Mouse (Mus musculus): ENCODE measurements at regions not wholly inside any gene's neighbourhood (a gene's known extent, or its start where the extent isn't known, plus 50 kb on each side); places are given as distances from the start of the nearest gene placed in this dataset.

- H3K27ac ChIP-seq (ENCODE audit: low read depth, low read length): no peak overlapping the region
- peaks cover 16% of the 10 kb centered on the region for H3K4me1 ChIP-seq (ENCODE audit: control insufficient read depth, insufficient read depth, low read length)
- no peaks in the 10 kb centered on the region for H3K9me3 ChIP-seq (replicated peaks; ENCODE audit: control insufficient read depth, low read length)
- no peaks in the 10 kb centered on the region for H3K27me3 ChIP-seq (ENCODE audit: control insufficient read depth, insufficient read depth, low read length)
- H3K36me3 ChIP-seq (ENCODE audit: control insufficient read depth, insufficient read depth, low read length): no peaks in the 10 kb centered on the region
- no peak for ATAC-seq (replicated peaks; ENCODE audit: insufficient number of reproducible peaks, low FRiP score, low TSS enrichment)
- no peak overlapping the region for H3K9ac ChIP-seq (ENCODE audit: low read depth, low read length)
- no peak overlapping the region for H3K4me3 ChIP-seq (ENCODE audit: low read depth, low read length)
- no peak overlapping the region for H3K4me2 ChIP-seq
- 34% methylated on average over 2 of the region's 2 CpGs for WGBS (ENCODE audit: insufficient replicate concordance)
These were observed 107.7 kb downstream of the Zfp706 start for GRCm38 (mm10) chr15:36899882-36900281.

DNA sequence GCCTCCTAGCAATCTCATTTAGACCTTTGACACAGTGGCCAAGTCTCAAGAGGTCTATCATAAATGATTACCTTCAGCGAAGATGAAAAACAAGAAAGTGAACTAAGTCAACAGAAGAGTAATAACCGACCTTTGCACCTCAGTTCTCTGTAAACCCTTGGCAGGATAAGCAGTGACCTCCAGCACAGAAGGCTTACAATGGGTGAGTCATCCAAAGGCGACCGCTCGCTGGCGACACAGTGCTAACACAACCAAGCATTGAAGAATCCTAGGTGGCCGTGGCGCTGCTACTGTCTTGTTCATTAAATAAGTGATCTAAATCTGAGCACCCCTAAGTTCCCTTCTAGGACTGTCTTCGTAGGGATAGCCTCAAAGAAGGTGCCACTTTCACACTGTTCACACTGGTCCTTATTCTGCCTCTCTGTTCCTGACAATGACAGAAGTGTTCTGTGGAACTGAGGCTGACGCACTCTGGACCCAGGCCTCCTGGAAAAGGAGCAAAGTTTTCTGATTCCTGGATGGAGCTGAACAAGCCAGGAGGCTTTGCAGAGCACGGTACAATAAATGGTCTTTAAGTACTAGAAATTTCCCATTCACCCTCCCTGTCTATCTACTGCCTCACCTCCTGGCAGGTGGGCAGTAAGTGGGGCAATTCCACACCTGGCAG, 108.6 kb downstream of the Zfp706 start:
- Histone ChIP-seq H3K9ac (ENCODE audit: low read depth, low read length) (no peak overlapping the region), H3K27me3 (ENCODE audit: control insufficient read depth, insufficient read depth, low read length) (no peaks in the 10 kb centered on the region), H3K27ac (ENCODE audit: low read depth, low read length) (no peak overlapping the region), H3K36me3 (ENCODE audit: control insufficient read depth, insufficient read depth, low read length) (no peaks in the 10 kb centered on the region), H3K4me3 (ENCODE audit: low read depth, low read length) (no peak overlapping the region), H3K9me3 (replicated peaks; ENCODE audit: control insufficient read depth, low read length) (no peaks in the 10 kb centered on the region), H3K4me2 (no peak overlapping the region), H3K4me1 (ENCODE audit: control insufficient read depth, insufficient read depth, low read length) (peaks cover 16% of the 10 kb centered on the region)
- no peak for ATAC-seq (replicated peaks; ENCODE audit: insufficient number of reproducible peaks, low FRiP score, low TSS enrichment)
- WGBS (ENCODE audit: insufficient replicate concordance): 77% methylated on average over 11 of the region's 11 CpGs

DNA sequence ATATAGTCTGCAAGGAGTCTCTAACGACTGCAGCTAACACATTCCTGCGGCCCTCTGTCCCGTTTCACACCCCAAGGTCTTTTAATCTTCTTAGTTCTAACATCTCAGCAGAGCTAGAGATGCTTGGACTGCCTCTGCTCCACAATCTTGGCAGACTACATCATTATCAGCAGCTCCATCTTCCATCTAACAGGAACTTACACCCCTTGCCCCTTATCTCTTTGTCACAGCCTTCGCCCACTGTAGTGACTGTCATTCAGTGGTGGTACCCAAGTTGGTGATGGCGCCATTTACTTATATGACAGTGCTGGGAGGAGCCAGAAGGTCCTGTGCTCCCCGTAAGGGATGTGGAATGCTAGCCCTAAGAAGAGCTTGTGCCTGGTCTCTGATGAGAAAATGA, 109.2 kb downstream of the Zfp706 start:
- Histone ChIP-seq H3K27me3 (ENCODE audit: control insufficient read depth, insufficient read depth, low read length) (no peaks in the 10 kb centered on the region), H3K9ac (ENCODE audit: low read depth, low read length) (no peak overlapping the region), H3K4me3 (ENCODE audit: low read depth, low read length) (no peak overlapping the region), H3K4me1 (ENCODE audit: control insufficient read depth, insufficient read depth, low read length) (peaks cover 16% of the 10 kb centered on the region), H3K4me2 (no peak overlapping the region), H3K27ac (ENCODE audit: low read depth, low read length) (no peak overlapping the region), H3K9me3 (replicated peaks; ENCODE audit: control insufficient read depth, low read length) (no peaks in the 10 kb centered on the region), H3K36me3 (ENCODE audit: control insufficient read depth, insufficient read depth, low read length) (no peaks in the 10 kb centered on the region)
- no peak for ATAC-seq (replicated peaks; ENCODE audit: insufficient number of reproducible peaks, low FRiP score, low TSS enrichment)
- 81% methylated on average over 6 of the region's 6 CpGs for WGBS (ENCODE audit: insufficient replicate concordance)

- 74% methylated on average over 4 of the region's 4 CpGs for WGBS (ENCODE audit: insufficient replicate concordance)
- H3K27me3 ChIP-seq (ENCODE audit: control insufficient read depth, insufficient read depth, low read length): no peaks in the 10 kb centered on the region
- no peaks in the 10 kb centered on the region for H3K9me3 ChIP-seq (replicated peaks; ENCODE audit: control insufficient read depth, low read length)
- H3K4me1 ChIP-seq (ENCODE audit: control insufficient read depth, insufficient read depth, low read length): peaks cover 9% of the 10 kb centered on the region
- H3K27ac ChIP-seq (ENCODE audit: low read depth, low read length): no peak overlapping the region
- no peak overlapping the region for H3K9ac ChIP-seq (ENCODE audit: low read depth, low read length)
- no peak for ATAC-seq (replicated peaks; ENCODE audit: insufficient number of reproducible peaks, low FRiP score, low TSS enrichment)
- no peak overlapping the region for H3K4me2 ChIP-seq
- H3K4me3 ChIP-seq (ENCODE audit: low read depth, low read length): no peak overlapping the region
- no peaks in the 10 kb centered on the region for H3K36me3 ChIP-seq (ENCODE audit: control insufficient read depth, insufficient read depth, low read length)
These were observed 111.3 kb downstream of the Zfp706 start for GRCm38 (mm10) chr15:36896265-36896664.

DNA sequence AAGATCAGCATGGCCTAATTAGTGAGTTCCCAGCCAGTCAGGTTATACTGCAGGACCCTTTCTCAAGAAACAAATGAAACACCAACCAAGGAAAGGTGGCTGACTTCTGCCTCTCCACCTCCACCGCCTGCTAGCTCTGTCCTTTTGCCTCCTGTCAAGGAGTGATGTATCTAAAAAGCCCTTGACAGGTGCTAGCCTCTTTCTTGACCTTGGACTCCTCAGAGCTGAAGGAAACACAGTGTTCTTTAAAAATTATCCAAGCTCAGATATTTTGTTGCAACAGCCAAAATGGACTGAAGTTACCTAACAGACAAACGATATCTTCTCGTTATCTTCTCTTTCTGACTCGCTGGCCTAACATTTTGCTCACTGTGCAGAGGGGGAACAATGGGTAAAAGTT, 112.5 kb downstream of the Zfp706 start:
- no peak for ATAC-seq (replicated peaks; ENCODE audit: insufficient number of reproducible peaks, low FRiP score, low TSS enrichment)
- Histone ChIP-seq H3K4me1 (ENCODE audit: control insufficient read depth, insufficient read depth, low read length) (peaks cover 4% of the 10 kb centered on the region; the same call in 1 of the 2 replicates), H3K36me3 (ENCODE audit: control insufficient read depth, insufficient read depth, low read length) (no peaks in the 10 kb centered on the region), H3K27me3 (ENCODE audit: control insufficient read depth, insufficient read depth, low read length) (no peaks in the 10 kb centered on the region), H3K9ac (ENCODE audit: low read depth, low read length) (no peak overlapping the region), H3K4me3 (ENCODE audit: low read depth, low read length) (no peak overlapping the region), H3K4me2 (no peak overlapping the region), H3K9me3 (replicated peaks; ENCODE audit: control insufficient read depth, low read length) (no peaks in the 10 kb centered on the region), H3K27ac (ENCODE audit: low read depth, low read length) (no peak overlapping the region)
- 82% methylated on average over 4 of the region's 4 CpGs for WGBS (ENCODE audit: insufficient replicate concordance)

DNA sequence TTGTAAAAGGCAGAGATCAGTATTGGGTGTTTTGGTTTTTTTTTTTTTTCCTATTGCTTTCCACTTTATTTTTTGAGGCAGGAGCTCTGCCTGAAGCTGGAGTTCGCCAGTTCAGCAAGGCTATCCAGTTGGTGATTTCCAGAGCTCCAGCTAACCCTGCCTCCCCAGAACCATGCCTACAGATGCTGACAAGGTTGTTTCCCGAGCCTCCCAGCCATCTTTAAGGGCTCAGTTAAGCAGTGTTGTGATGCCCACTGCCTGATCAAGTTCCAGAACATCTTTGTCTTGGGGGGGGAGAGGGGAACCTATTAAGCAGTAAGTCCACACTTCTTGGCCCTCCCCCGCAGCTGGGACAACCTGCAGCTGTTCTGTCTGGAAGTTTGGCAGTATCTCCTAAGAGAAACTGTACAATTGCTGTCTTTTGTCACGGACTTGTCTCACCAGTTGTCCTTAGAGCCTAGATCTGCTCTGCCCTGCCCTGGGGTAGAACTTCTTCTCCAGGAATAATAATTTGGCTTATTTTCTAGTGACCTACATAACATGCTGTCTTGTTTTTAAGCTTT, 114.1 kb downstream of the Zfp706 start:
- WGBS (ENCODE audit: insufficient replicate concordance): 50% methylated on average over 4 of the region's 4 CpGs
- Histone ChIP-seq H3K27me3 (ENCODE audit: control insufficient read depth, insufficient read depth, low read length) (no peaks in the 10 kb centered on the region), H3K4me2 (no peak overlapping the region), H3K4me1 (ENCODE audit: control insufficient read depth, insufficient read depth, low read length) (peaks cover 4% of the 10 kb centered on the region; the same call in 1 of the 2 replicates), H3K9me3 (replicated peaks; ENCODE audit: control insufficient read depth, low read length) (no peaks in the 10 kb centered on the region), H3K4me3 (ENCODE audit: low read depth, low read length) (no peak overlapping the region), H3K27ac (ENCODE audit: low read depth, low read length) (no peak overlapping the region), H3K9ac (ENCODE audit: low read depth, low read length) (no peak overlapping the region), H3K36me3 (ENCODE audit: control insufficient read depth, insufficient read depth, low read length) (no peaks in the 10 kb centered on the region)
- ATAC-seq (replicated peaks; ENCODE audit: insufficient number of reproducible peaks, low FRiP score, low TSS enrichment): no peak

GRCm38 (mm10) chr15:36892576-36893205, 114.9 kb downstream of the Zfp706 start:
- Histone ChIP-seq H3K36me3 (ENCODE audit: control insufficient read depth, insufficient read depth, low read length) (no peaks in the 10 kb centered on the region), H3K4me3 (ENCODE audit: low read depth, low read length) (0 out of 2 replicates have a peak overlapping the region, but pooled peaks have one; percentile 6), H3K9ac (ENCODE audit: low read depth, low read length) (no peak overlapping the region), H3K9me3 (replicated peaks; ENCODE audit: control insufficient read depth, low read length) (no peaks in the 10 kb centered on the region), H3K27me3 (ENCODE audit: control insufficient read depth, insufficient read depth, low read length) (no peaks in the 10 kb centered on the region), H3K4me1 (ENCODE audit: control insufficient read depth, insufficient read depth, low read length) (peaks cover 4% of the 10 kb centered on the region; the same call in 1 of the 2 replicates), H3K4me2 (peak overlapping the region; percentile 22), H3K27ac (ENCODE audit: low read depth, low read length) (no peak overlapping the region)
- 13% methylated on average over 15 of the region's 15 CpGs for WGBS (ENCODE audit: insufficient replicate concordance)
- ATAC-seq (replicated peaks; ENCODE audit: insufficient number of reproducible peaks, low FRiP score, low TSS enrichment): no peak

DNA sequence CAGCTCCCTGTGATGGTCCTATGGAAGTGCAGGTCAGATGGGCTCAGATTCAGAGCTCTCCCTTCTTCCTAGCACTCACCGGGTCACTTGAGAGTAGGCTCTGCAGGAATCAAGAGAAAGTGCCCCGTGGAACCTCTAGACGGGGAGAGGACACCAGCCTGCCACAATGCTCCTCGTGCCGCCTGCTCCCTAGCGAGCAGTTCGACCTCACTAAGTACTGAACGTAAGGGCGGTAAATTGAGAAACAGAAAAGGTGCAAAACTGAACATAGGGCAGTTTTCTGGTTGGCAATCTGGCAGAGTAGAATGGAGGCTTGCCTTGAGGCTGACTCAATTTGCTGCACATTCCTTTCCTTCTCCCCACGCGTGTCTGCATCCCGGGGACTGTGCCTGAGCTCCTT, 115.7 kb downstream of the Zfp706 start:
- Histone ChIP-seq H3K9me3 (replicated peaks; ENCODE audit: control insufficient read depth, low read length) (no peaks in the 10 kb centered on the region), H3K4me1 (ENCODE audit: control insufficient read depth, insufficient read depth, low read length) (peaks cover 4% of the 10 kb centered on the region; the same call in 1 of the 2 replicates), H3K36me3 (ENCODE audit: control insufficient read depth, insufficient read depth, low read length) (no peaks in the 10 kb centered on the region), H3K4me3 (ENCODE audit: low read depth, low read length) (no peak overlapping the region), H3K9ac (ENCODE audit: low read depth, low read length) (no peak overlapping the region), H3K27me3 (ENCODE audit: control insufficient read depth, insufficient read depth, low read length) (no peaks in the 10 kb centered on the region), H3K27ac (ENCODE audit: low read depth, low read length) (no peak overlapping the region), H3K4me2 (no peak overlapping the region)
- WGBS (ENCODE audit: insufficient replicate concordance): 9% methylated on average over 12 of the region's 12 CpGs
- ATAC-seq (replicated peaks; ENCODE audit: insufficient number of reproducible peaks, low FRiP score, low TSS enrichment): no peak

All from heart, embryonic 11.5 days (tissue).